Mouse (Mus musculus): Measurements from ENCODE around the gene Sumf1. TPM values are rescaled to one million over a fixed set of nuclear protein-coding genes. Genes with fewer than 3 reads are reported as not detected.

The Sumf1 gene
- 14.0 and 15.9 TPM in 2 replicates for polyA plus RNA-seq (2016; fragmentation: Nextera tagmentation; extraction: Ambion mirVana)

DNA sequence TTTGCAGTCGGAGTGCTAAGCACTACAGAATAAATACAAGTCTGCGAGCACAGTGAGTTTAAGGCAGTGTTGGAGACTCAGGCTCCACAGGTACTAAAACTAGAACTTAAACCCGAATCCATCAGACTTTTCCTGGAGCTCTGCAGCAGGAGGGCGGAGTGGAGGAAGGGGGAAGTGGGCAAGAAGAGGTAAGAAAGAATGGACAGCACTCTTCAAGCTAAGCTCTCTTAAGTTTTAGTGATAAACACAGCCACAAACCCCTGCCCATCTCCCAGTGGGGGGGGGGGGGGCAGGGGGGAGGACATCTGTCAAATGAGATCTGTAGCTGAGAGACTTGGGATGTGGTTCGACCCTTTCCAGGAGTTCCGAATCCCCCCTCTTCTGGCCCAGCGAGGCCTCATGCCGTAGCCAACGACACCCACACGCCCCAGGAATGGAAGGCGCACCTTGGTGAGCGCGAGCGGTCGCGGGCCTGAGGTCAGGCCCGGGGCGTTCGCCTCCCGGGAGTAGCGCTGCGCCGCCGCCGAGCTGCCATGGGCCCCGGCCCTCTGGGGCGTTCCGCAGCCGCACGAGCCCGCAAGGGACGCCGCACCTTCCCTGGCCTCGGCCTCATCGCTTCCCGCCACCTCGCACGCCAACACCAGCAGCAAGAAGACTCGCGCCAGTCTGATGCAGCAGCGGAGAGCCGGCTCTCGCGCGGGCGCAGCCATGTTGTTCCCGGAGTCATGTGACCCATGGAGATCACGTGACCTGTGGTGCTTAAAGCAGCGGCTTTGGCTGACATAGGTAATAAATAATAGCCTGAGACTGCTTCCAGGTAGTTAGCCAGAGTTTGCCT is at the start of gene Sumf1:
Gene Sumf1 (minus strand): TSS at position 736 of the 838 bp plus-strand sequence.
- Histone ChIP-seq H3K27ac (replicated peaks) (no peak within 1 kb of the TSS), H3K4me1 (peaks cover 10% of the 10 kb centered on the region), H3K9ac (replicated peaks) (peak within 1 kb of the TSS; percentile 82), H3K27me3 (peaks cover 8% of the 10 kb centered on the region; the same call in 1 of the 2 replicates), H3K4me2 (replicated peaks) (peak within 1 kb of the TSS; percentile 91), H3K4me3 (peak within 1 kb of the TSS; percentile 68), H3K9me3 (no peaks in the 10 kb centered on the region), H3K36me3 (no peaks in the 10 kb centered on the region)
- ATAC-seq (ENCODE audit: low FRiP score, low read depth) = peak; percentile 95
- WGBS = 4% methylated on average over 48 of the region's 49 CpGs

DNA sequence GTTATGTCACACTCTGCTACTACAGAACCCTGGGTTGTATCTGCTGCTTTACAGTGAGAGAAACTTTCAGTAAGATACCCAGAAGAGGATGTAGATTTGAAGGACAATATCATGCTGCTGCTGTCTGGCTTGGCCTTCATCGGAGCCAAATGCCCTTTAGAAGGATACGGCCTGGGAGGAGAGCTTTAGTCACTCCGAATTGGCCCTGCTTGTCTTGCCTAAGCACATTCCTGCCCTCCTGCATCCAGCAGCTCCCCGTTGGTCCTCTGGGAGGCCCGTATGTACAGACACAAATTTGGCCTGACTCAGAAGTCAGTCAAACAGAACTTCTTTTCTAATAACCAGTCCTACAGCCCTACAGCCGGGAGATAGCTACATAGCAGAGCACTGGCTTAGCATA is 49.2 kb upstream of the Sumf1 start:
- no peak overlapping the region for H3K4me2 ChIP-seq (replicated peaks)
- no peak for ATAC-seq (ENCODE audit: low FRiP score, low read depth)
- H3K9me3 ChIP-seq = no peaks in the 10 kb centered on the region
- 81% methylated on average over 6 of the region's 6 CpGs for WGBS
- no peaks in the 10 kb centered on the region; the same call in 1 of the 2 replicates for H3K4me1 ChIP-seq
- H3K4me3 ChIP-seq = no peak overlapping the region
- no peaks in the 10 kb centered on the region for H3K36me3 ChIP-seq
- H3K9ac ChIP-seq (replicated peaks) = no peak overlapping the region
- H3K27me3 ChIP-seq = no peaks in the 10 kb centered on the region
- H3K27ac ChIP-seq (replicated peaks) = no peak overlapping the region

DNA sequence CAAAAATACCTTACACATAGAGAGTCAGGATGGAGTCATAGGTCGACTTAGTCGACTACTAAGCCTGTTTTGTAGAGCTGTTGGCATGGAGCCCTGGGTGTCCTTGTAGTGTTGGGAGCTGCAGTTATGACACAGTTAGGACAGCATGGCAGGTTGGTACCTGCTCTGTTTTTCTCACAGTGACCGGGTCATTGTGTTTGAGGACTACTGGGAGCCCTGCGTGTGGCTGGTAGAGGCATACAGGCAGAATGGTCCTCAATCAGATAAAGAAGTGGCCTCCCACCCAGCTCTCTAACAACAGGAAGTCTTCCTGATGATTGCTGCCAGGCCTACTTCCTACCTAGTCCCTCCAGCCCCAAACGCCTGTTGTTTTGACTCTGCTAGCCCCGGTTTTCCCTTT is 47.7 kb upstream of the Sumf1 start:
- Histone ChIP-seq H3K4me1 (peaks cover 3% of the 10 kb centered on the region; the same call in 1 of the 2 replicates), H3K9me3 (no peaks in the 10 kb centered on the region)
- WGBS = 74% methylated on average over 6 of the region's 6 CpGs

DNA sequence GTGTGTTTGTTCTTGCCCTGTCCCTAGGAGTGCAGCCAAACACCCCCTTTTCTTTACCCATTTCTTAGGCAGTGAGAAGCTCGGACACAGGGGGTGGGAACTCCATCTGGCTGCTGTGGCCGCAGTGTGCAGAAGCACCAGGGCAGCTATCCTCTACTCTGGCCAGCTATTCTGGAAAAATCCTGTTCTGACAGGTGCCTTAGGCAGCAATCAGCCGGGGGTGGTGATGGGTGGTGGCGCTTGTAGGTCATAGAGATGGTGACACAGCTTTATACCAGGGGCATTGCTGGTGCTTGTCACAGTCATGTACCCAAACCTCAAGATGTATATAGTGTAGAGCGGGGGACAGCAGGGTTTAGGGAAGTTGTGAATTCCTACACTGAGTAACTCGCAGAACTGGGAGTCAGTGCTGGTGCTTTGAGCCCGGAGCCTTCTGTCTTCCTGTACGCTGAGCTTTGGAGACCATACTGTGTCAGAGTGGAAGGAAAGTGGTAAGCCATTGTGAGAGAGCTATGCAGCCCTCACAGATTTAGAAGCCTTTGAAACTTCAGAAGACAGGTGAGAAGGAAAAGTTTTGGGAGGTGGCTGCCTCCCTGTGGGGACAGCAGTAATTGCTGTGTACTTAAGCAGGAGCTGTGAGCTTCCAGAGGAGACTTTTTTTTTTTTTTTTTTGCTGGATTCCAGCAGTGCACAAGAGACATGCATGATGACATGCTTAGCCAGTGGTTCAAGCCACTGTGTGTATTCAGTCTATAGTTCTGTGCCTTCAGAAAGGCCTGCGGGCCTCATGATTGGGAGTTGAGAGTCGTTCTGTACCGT is 46.7 kb upstream of the Sumf1 start:
- 85% methylated on average over 11 of the region's 11 CpGs for WGBS
- ATAC-seq (ENCODE audit: low FRiP score, low read depth) = no peak
- Histone ChIP-seq H3K4me2 (replicated peaks) (no peak overlapping the region), H3K4me3 (no peak overlapping the region), H3K4me1 (peaks cover 3% of the 10 kb centered on the region; the same call in 1 of the 2 replicates), H3K9me3 (no peaks in the 10 kb centered on the region), H3K27me3 (no peaks in the 10 kb centered on the region), H3K27ac (replicated peaks) (no peak overlapping the region), H3K9ac (replicated peaks) (no peak overlapping the region), H3K36me3 (no peaks in the 10 kb centered on the region)

More for the DNA sequence above, 47.7 kb upstream of the Sumf1 start:
- no peaks in the 10 kb centered on the region for H3K27me3 ChIP-seq
- H3K9ac ChIP-seq (replicated peaks) = no peak overlapping the region
- H3K4me3 ChIP-seq = no peak overlapping the region
- no peak for ATAC-seq (ENCODE audit: low FRiP score, low read depth)
- no peaks in the 10 kb centered on the region for H3K36me3 ChIP-seq
- no peak overlapping the region for H3K4me2 ChIP-seq (replicated peaks)
- no peak overlapping the region for H3K27ac ChIP-seq (replicated peaks)

DNA sequence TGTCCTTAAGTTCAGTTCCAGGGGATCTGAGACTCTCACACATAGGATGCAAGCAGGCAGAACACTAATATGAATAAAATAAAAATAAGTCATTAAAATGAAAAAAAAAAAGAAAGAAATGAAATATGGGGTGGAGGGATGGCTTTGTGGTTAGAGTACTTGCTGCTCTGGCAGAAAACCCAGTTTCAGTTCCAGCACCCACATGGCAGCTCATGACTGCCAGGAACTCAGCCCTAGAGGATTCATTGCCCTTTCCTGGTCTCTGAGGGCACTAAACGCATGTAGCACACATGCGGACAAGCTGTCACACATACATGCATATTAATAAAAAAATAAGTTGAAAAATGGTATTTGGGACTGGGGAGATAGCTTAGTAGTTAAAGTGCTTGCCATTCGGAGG is 45.2 kb upstream of the Sumf1 start:
- Histone ChIP-seq H3K4me3 (no peak overlapping the region), H3K27me3 (no peaks in the 10 kb centered on the region), H3K36me3 (no peaks in the 10 kb centered on the region), H3K27ac (replicated peaks) (no peak overlapping the region), H3K4me1 (peaks cover 3% of the 10 kb centered on the region; the same call in 1 of the 2 replicates), H3K4me2 (replicated peaks) (no peak overlapping the region), H3K9ac (replicated peaks) (no peak overlapping the region), H3K9me3 (no peaks in the 10 kb centered on the region)
- 95% methylated on average over 3 of the region's 3 CpGs for WGBS
- ATAC-seq (ENCODE audit: low FRiP score, low read depth) = no peak

DNA sequence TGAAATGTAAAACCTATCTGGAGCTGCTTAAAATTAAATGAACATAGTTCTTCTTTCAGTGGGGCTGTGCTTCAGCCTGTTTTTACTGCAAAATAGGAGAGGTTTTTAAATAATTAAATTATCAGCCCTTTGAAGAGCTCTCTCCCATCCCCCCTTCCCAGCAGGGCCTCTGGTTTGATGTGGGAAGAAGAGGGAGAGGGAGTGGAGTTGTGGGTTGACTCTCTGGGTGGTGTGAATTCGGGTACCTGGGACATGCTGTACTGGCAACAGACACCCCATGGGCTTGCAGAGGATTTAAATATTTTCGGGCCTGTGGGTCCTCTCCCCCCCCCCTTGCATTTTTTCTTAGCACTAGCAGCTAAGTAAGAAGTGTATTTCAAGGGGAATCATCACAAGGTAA is 43.2 kb upstream of the Sumf1 start:
- no peaks in the 10 kb centered on the region for H3K9me3 ChIP-seq
- H3K27ac ChIP-seq (replicated peaks) = no peak overlapping the region
- no peaks in the 10 kb centered on the region for H3K36me3 ChIP-seq
- H3K4me3 ChIP-seq = no peak overlapping the region
- ATAC-seq (ENCODE audit: low FRiP score, low read depth) = no peak
- no peak overlapping the region for H3K4me2 ChIP-seq (replicated peaks)
- H3K4me1 ChIP-seq = peaks cover 3% of the 10 kb centered on the region; the same call in 1 of the 2 replicates
- H3K9ac ChIP-seq (replicated peaks) = no peak overlapping the region
- no peaks in the 10 kb centered on the region for H3K27me3 ChIP-seq
- WGBS = 5% methylated on average over 2 of the region's 2 CpGs

DNA sequence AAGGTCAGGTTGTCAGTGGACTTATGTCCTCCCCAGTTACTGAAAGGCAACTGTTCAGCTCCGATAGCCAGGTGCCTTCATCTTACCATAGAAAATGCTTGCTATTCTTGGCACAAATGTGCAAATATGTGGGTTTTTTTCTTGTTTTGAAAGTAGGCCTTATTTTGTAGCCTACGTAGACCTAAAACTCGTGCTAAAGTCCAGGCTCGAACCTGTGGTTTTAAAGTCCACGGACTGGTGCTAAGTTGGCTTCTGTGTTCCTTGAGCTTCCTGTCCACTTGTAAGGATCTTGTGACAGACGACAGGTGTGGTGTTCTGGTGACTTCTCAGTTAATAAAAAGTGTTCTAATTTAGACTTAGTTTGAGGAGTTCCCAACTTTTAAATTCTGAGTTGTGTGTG is 42.7 kb upstream of the Sumf1 start:
- no peak overlapping the region for H3K4me3 ChIP-seq
- no peaks in the 10 kb centered on the region for H3K9me3 ChIP-seq
- no peak overlapping the region for H3K9ac ChIP-seq (replicated peaks)
- no peak overlapping the region for H3K4me2 ChIP-seq (replicated peaks)
- ATAC-seq (ENCODE audit: low FRiP score, low read depth) = no peak
- 79% methylated on average over 6 of the region's 6 CpGs for WGBS
- no peak overlapping the region for H3K27ac ChIP-seq (replicated peaks)
- H3K4me1 ChIP-seq = peaks cover 3% of the 10 kb centered on the region; the same call in 1 of the 2 replicates
- no peaks in the 10 kb centered on the region for H3K27me3 ChIP-seq
- H3K36me3 ChIP-seq = no peaks in the 10 kb centered on the region

DNA sequence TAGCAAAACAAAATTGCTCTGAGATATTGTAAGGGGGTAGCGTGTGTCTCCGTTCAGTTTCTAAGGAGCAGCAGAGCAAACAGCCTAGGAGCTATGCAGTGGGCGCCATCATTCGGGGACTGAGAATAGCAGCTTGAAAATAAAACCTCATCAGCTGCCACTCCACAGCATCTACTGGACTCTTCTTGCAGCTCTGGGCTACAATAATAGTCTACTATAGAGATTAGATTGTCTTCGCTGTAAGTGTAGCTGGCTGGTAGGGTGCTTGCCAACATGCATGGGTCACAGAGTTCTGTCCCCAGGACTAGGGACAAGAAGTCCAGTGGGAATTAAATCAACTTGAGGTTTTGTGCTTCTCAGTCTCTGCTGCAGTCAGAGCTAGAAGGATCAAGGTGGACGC is 42.1 kb upstream of the Sumf1 start:
- 87% methylated on average over 6 of the region's 6 CpGs for WGBS
- Histone ChIP-seq H3K36me3 (no peaks in the 10 kb centered on the region), H3K27me3 (no peaks in the 10 kb centered on the region), H3K9me3 (no peaks in the 10 kb centered on the region), H3K4me3 (no peak overlapping the region), H3K4me2 (replicated peaks) (no peak overlapping the region), H3K9ac (replicated peaks) (no peak overlapping the region), H3K4me1 (peaks cover 3% of the 10 kb centered on the region; the same call in 1 of the 2 replicates), H3K27ac (replicated peaks) (no peak overlapping the region)
- no peak for ATAC-seq (ENCODE audit: low FRiP score, low read depth)

DNA sequence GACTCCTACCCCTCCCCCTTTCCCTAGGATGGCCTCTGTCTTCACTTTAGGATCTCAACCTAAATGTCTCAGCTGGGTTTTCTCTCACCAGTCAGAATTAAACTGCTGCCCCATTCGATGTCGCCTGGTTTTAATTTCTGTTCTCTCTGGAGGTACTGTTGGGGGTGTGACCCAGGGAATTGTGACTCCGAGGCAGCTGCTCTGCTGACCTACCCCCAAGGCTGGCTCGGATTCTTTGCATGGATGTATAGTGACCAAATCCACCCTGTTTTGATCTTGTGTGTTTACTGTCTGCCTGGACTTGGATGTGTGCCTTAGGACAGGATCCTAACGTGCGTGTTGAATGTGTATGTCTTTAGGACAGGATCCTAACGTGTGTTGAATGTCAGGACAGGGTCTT is 40.8 kb upstream of the Sumf1 start:
- H3K9ac ChIP-seq (replicated peaks) = no peak overlapping the region
- H3K4me1 ChIP-seq = peaks cover 3% of the 10 kb centered on the region; the same call in 1 of the 2 replicates
- WGBS = 70% methylated on average over 7 of the region's 7 CpGs
- H3K4me2 ChIP-seq (replicated peaks) = no peak overlapping the region
- ATAC-seq (ENCODE audit: low FRiP score, low read depth) = no peak
- no peaks in the 10 kb centered on the region for H3K36me3 ChIP-seq
- no peaks in the 10 kb centered on the region for H3K9me3 ChIP-seq
- no peaks in the 10 kb centered on the region for H3K27me3 ChIP-seq
- H3K27ac ChIP-seq (replicated peaks) = no peak overlapping the region
- H3K4me3 ChIP-seq = no peak overlapping the region

DNA sequence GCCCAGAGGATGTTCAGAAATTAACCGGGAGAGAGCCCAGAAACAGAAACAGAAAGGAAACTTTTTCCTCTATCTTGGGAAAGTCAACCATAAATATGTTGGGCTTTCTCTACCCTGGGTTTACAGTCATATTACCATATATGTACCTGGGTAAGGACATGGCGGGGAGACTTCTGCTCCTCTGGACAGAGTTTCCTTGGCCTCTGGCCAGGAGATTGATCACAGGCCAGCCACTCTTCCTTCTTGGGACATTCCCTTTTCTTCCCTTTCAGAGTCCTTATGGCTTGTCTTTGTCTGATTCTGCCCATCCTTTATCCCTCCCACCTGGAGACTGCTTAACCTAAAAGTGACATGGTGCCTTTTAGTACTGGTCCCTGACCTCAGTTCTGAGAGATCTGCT is 39.6 kb upstream of the Sumf1 start:
- no peaks in the 10 kb centered on the region for H3K27me3 ChIP-seq
- WGBS = 96% methylated on average over 2 of the region's 2 CpGs
- H3K27ac ChIP-seq (replicated peaks) = no peak overlapping the region
- H3K36me3 ChIP-seq = no peaks in the 10 kb centered on the region
- H3K4me1 ChIP-seq = peaks cover 3% of the 10 kb centered on the region; the same call in 1 of the 2 replicates
- H3K9ac ChIP-seq (replicated peaks) = no peak overlapping the region
- no peak overlapping the region for H3K4me2 ChIP-seq (replicated peaks)
- H3K4me3 ChIP-seq = no peak overlapping the region
- ATAC-seq (ENCODE audit: low FRiP score, low read depth) = no peak
- H3K9me3 ChIP-seq = no peaks in the 10 kb centered on the region

DNA sequence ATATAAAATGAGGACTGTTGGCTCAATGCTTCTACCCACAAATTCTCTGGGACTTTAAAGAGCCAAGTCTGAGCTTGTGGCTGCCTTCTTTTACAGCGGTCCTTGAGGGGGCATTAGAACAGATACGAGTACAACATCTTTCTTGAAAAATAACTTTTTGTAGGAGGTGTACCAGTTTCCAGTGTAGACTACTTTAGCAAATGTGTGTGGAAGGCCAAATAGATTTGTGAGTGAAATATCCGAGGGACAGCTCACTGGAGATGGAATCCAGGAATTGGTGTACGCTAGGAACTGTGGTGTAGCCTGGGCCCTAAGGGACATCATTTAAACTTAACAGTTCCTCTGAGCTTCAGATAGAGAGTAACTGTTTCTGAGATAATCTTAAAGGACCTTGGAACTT is 39.0 kb upstream of the Sumf1 start:
- Histone ChIP-seq H3K4me1 (peaks cover 3% of the 10 kb centered on the region; the same call in 1 of the 2 replicates), H3K36me3 (no peaks in the 10 kb centered on the region), H3K27me3 (no peaks in the 10 kb centered on the region), H3K9me3 (no peaks in the 10 kb centered on the region), H3K9ac (replicated peaks) (no peak overlapping the region), H3K4me2 (replicated peaks) (no peak overlapping the region), H3K4me3 (no peak overlapping the region), H3K27ac (replicated peaks) (no peak overlapping the region)
- WGBS = 96% methylated on average over 4 of the region's 4 CpGs
- no peak for ATAC-seq (ENCODE audit: low FRiP score, low read depth)

DNA sequence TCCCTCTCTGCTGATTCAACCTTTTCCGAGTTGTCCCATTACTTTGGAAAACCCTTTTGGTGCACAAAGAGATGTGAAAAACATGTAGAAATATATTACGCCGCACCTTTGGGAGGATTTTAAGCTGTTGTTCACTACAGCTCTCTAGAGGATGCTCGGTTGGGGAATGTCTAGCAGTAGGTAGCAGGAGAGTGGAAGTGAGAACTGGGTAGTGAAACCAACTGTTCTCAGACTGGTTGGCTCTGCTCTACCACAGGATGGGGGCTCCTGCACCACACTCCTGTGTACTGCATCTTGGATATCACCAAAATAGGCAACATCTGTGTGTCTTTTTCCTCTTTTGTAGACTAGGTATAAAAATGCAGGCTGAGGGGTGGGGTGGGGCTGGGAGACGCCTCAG is 37.5 kb upstream of the Sumf1 start:
- Histone ChIP-seq H3K27ac (replicated peaks) (no peak overlapping the region), H3K9me3 (no peaks in the 10 kb centered on the region), H3K27me3 (no peaks in the 10 kb centered on the region), H3K4me3 (no peak overlapping the region), H3K36me3 (no peaks in the 10 kb centered on the region), H3K4me1 (no peaks in the 10 kb centered on the region), H3K9ac (replicated peaks) (no peak overlapping the region), H3K4me2 (replicated peaks) (no peak overlapping the region)
- ATAC-seq (ENCODE audit: low FRiP score, low read depth) = no peak
- 84% methylated on average over 4 of the region's 5 CpGs for WGBS
